Mouse (Mus musculus) gastrocnemius, adult 8-10 months (tissue): ENCODE measurements at regions not wholly inside any gene's neighbourhood (a gene's known extent, or its start where the extent isn't known, plus 50 kb on each side); places are given as distances from the start of the nearest gene placed in this dataset.
"Not testable (repeated sequence)": the region's sequence is repeated elsewhere in the genome, so short reads cannot be mapped to it uniquely, and the experiment has no call there.

ENCODE experiments used
- DNase-seq, 2 experiments: peaks; one replicate each; pipeline ENCODE4 v3.0.0; 2022; ENCODE audit warnings: low spot score in 2 of 2

- DNase-seq = no peak
These were observed 53.4 kb downstream of the Rps12 start for GRCm38 (mm10) chr10:23733679-23734078.

- not testable (repeated sequence) for DNase-seq
These were observed 60.9 kb downstream of the Rps12 start for GRCm38 (mm10) chr10:23725960-23726714.

- DNase-seq = no peak
These were observed 69.0 kb downstream of the Rps12 start for GRCm38 (mm10) chr10:23718124-23718523.

- no peak for DNase-seq
These were observed 71.6 kb downstream of the Rps12 start for GRCm38 (mm10) chr10:23715511-23715910.

- DNase-seq = no peak
These were observed 72.0 kb downstream of the Rps12 start for GRCm38 (mm10) chr10:23715101-23715500.

GRCm38 (mm10) chr10:23712691-23713378 lies 74.2 kb downstream of the Rps12 start:
- DNase-seq = no peak

- DNase-seq = no peak
These were observed 75.5 kb downstream of the Rps12 start for GRCm38 (mm10) chr10:23711416-23712171.

- no peak for DNase-seq
These were observed 76.1 kb downstream of the Rps12 start for GRCm38 (mm10) chr10:23710999-23711398.

- DNase-seq = no peak
These were observed 78.8 kb downstream of the Rps12 start for GRCm38 (mm10) chr10:23708261-23708660.

- no peak for DNase-seq
These were observed 79.9 kb downstream of the Rps12 start for GRCm38 (mm10) chr10:23707141-23707540.

GRCm38 (mm10) chr10:23704048-23704447 lies 83.0 kb downstream of the Rps12 start:
- DNase-seq = no peak

GRCm38 (mm10) chr10:23691291-23691690 lies 95.8 kb downstream of the Rps12 start:
- no peak for DNase-seq

- no peak for DNase-seq
These were observed 100.1 kb downstream of the Rps12 start for GRCm38 (mm10) chr10:23686969-23687368.

- DNase-seq = no peak
These were observed 104.0 kb downstream of the Rps12 start for GRCm38 (mm10) chr10:23683078-23683477.

GRCm38 (mm10) chr10:23675911-23676310 lies 111.2 kb downstream of the Rps12 start:
- DNase-seq = no peak

- DNase-seq = peak in 1 of 2 experiments; percentile 4
These were observed 112.2 kb downstream of the Rps12 start for GRCm38 (mm10) chr10:23674633-23675515.

- DNase-seq = no peak
These were observed 114.8 kb downstream of the Rps12 start for GRCm38 (mm10) chr10:23672296-23672695.

GRCm38 (mm10) chr10:23671494-23671893 lies 115.6 kb downstream of the Rps12 start:
- DNase-seq = peak in 1 of 2 experiments; percentile 28

- DNase-seq = not testable (repeated sequence)
These were observed 121.2 kb downstream of the Rps12 start for GRCm38 (mm10) chr10:23665916-23666315.

- no peak for DNase-seq
These were observed 160.9 kb downstream of the Rps12 start for GRCm38 (mm10) chr10:23626201-23626600.

GRCm38 (mm10) chr10:23612030-23612429 lies 175.0 kb downstream of the Rps12 start:
- no peak for DNase-seq
